Mouse (Mus musculus) forebrain, embryonic 15.5 days (tissue): Measurements from ENCODE around the gene Zbtb20. TPM values are rescaled to one million over a fixed set of nuclear protein-coding genes. Genes with fewer than 3 reads are reported as not detected.
A peak's percentile ranks its signal among the peaks of the same experiment; 100 is the strongest.

Experiments used
- ATAC-seq: fragments of 200-750 bp; cut with Nextera tagmentation; replicated peaks from 2 replicates; pipeline ENCODE4 v1.8.0; 2017; ENCODE audit warnings: mild to moderate bottlenecking, moderate TSS enrichment, moderate library complexity
- H3K27ac ChIP-seq: fragments of 300-500 bp; sonication (generic); replicated peaks from 2 replicates; pipeline ENCODE4 v1.5.1; 2015; ENCODE audit warnings: mild to moderate bottlenecking, inconsistent platforms
- H3K27me3 ChIP-seq: fragments of 300-500 bp; sonication (generic); 2 replicates; pipeline ENCODE4 v1.6.1; 2015; ENCODE audit warnings: inconsistent platforms
- H3K36me3 ChIP-seq: fragments of 300-500 bp; sonication (generic); 2 replicates; pipeline ENCODE4 v1.6.1; 2015; ENCODE audit warnings: mild to moderate bottlenecking, inconsistent platforms
- H3K4me1 ChIP-seq: fragments of 300-500 bp; sonication (generic); 2 replicates; pipeline ENCODE4 v1.6.1; 2015; ENCODE audit warnings: inconsistent platforms
- H3K4me2 ChIP-seq: fragments of 300-500 bp; sonication (generic); replicated peaks from 2 replicates; pipeline ENCODE4 v1.6.1; 2015; ENCODE audit warnings: mild to moderate bottlenecking, inconsistent platforms
- H3K4me3 ChIP-seq: fragments of 300-500 bp; sonication (generic); 2 replicates; pipeline ENCODE4 v1.5.1; 2015; ENCODE audit warnings: mild to moderate bottlenecking, inconsistent platforms
- H3K9ac ChIP-seq: fragments of 300-500 bp; sonication (generic); replicated peaks from 2 replicates; pipeline ENCODE4 v1.6.1; 2015; ENCODE audit warnings: mild to moderate bottlenecking, inconsistent platforms
- H3K9me3 ChIP-seq: fragments of 300-500 bp; sonication (generic); 2 replicates; pipeline ENCODE4 v1.6.1; 2016; ENCODE audit warnings: inconsistent platforms
- WGBS: fragments of 180-500 bp; shearing (Covaris S2); methylation state at CpG from one replicate; pipeline ENCODE4 v1.1.7; 2015; ENCODE audit warnings: mixed read lengths; 5-methylcytosine and 5-hydroxymethylcytosine counted together
- polyA plus RNA-seq: library from polyadenylated mRNA; unstranded; fragments of >200 nt; fragmentation: Nextera tagmentation; extraction: Ambion mirVana; gene quantifications from 2 replicates; pipeline ENCODE4 v1.2.1, GENCODE M21; 2015

The Zbtb20 gene
- polyA plus RNA-seq, 1 experiment from 2014 or later, result 143 TPM

DNA sequence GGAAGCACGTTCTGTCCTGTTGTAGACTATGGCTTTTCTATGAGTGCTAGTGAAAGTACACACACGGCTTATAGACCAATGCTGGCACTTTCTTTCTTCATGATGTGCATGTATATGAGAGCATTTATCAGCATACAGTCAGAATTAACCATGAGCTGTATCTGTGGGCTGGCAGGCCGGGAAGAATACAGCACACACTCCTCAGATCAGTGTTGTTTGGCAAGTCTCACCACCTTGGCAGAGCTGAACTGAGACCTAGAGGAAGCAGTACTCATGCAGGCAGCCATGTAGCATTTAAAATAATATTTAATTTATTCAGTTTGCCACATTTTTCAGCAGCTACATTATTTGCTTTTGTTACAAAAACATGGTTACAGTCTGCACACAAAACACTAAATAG lies 214.5 kb downstream of the Zbtb20 start:
- peak; percentile 64; the same call in 1 of the 2 replicates for ATAC-seq
- no peak overlapping the region for H3K9ac ChIP-seq
- H3K27me3 ChIP-seq, result no peaks in the 10 kb centered on the region
- no peak overlapping the region for H3K27ac ChIP-seq
- 63% methylated on average over 3 of the region's 3 CpGs for WGBS
- H3K4me1 ChIP-seq, result peaks cover 10% of the 10 kb centered on the region; the same call in 1 of the 2 replicates
- no peak overlapping the region for H3K4me2 ChIP-seq
- no peak overlapping the region for H3K4me3 ChIP-seq
- no peaks in the 10 kb centered on the region for H3K36me3 ChIP-seq
- no peaks in the 10 kb centered on the region for H3K9me3 ChIP-seq

DNA sequence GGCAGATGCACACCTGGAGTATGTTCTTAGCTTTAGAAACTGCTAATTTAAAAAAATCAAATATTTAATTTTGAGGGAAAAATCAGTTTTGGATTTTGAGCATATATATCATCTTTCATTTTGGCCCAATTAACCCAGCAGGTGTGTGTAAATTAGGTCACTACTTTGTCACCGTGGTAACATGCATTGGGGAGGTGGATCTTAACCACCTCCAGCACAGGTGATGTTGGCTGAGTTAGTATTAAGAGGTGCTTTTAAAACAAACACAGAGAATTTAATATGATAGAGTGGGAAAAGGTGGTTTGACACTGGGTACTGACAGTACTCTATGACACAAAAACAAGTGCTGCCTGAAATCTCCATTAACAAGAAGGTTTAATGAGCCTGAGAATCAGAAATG lies 218.5 kb downstream of the Zbtb20 start:
- Histone ChIP-seq H3K9ac (no peak overlapping the region), H3K27me3 (no peaks in the 10 kb centered on the region), H3K36me3 (no peaks in the 10 kb centered on the region), H3K4me1 (peaks cover 39% of the 10 kb centered on the region), H3K4me2 (no peak overlapping the region), H3K27ac (no peak overlapping the region), H3K9me3 (no peaks in the 10 kb centered on the region), H3K4me3 (no peak overlapping the region)
- ATAC-seq, result no peak
- WGBS, result 81% methylated on average over 1 of the region's 1 CpGs

DNA sequence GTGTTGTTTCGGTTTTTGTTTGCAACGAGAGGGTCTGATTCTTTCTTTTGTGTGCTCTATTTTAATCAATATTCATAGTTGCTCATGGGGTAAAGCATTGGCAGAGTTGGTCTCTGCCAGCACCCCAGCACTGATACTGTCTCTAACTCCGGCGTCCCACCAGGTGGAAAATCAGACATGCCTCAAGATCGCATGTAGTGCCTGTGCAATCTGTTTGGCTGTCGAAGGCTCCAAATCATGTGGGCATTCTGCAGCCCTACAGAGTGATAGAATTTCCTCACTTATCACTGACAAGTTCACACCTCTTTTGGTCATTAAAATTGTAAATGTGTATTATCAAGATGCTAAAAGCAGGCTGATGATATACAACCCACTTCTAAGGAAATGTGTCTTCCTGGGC lies 219.1 kb downstream of the Zbtb20 start:
- no peak overlapping the region for H3K4me3 ChIP-seq
- H3K9ac ChIP-seq, result no peak overlapping the region
- H3K9me3 ChIP-seq, result no peaks in the 10 kb centered on the region
- peak; percentile 66 for ATAC-seq
- WGBS, result 65% methylated on average over 6 of the region's 6 CpGs
- no peaks in the 10 kb centered on the region for H3K36me3 ChIP-seq
- no peaks in the 10 kb centered on the region for H3K27me3 ChIP-seq
- H3K4me2 ChIP-seq, result no peak overlapping the region
- no peak overlapping the region for H3K27ac ChIP-seq
- H3K4me1 ChIP-seq, result peaks cover 40% of the 10 kb centered on the region

DNA sequence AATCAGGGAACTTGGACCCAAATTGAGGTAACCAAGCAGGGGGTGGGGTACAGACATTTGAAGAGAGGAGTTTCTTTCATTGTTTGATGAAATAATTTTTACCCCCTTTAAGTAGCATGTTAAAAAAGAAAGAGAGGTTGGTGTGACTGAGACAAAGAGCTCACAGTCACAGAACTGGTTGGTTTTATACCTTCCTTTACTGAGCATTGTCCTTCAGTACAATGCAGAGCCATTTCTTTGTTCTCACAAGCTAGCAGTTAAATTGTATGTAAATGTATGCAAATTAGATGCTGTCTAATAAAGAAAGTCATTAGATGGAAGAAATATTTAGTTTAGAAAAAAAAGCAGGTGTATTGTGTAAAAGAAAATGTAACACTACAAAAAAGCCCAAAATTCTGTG lies 220.4 kb downstream of the Zbtb20 start:
- no peak overlapping the region for H3K9ac ChIP-seq
- no peaks in the 10 kb centered on the region for H3K36me3 ChIP-seq
- H3K27me3 ChIP-seq, result no peaks in the 10 kb centered on the region
- H3K4me1 ChIP-seq, result peaks cover 39% of the 10 kb centered on the region
- H3K27ac ChIP-seq, result peak overlapping the region; percentile 57
- H3K4me3 ChIP-seq, result no peak overlapping the region
- no peak overlapping the region for H3K4me2 ChIP-seq
- no peaks in the 10 kb centered on the region for H3K9me3 ChIP-seq
- ATAC-seq, result peak; percentile 72

DNA sequence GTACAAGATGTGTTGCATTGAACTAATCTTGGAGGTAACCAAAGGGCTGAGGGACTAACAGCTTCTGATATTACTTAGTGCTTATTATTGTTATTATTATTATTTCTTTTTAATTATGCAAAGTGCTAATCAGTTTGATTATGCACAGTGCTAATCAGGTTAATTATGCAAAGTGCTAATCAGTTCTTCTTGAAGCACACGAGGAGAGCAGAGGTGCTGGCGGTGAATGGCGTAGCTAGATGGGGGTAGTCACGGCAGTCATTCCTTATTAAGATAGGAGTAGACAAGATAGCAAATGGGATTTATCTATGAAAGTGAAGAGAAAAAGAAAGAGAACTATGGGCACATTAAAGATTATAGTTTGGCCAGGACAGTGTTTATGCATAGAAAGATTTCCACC lies 222.5 kb downstream of the Zbtb20 start:
- Histone ChIP-seq H3K4me3 (no peak overlapping the region), H3K4me2 (no peak overlapping the region), H3K9ac (no peak overlapping the region), H3K9me3 (no peaks in the 10 kb centered on the region), H3K27me3 (no peaks in the 10 kb centered on the region), H3K4me1 (peaks cover 39% of the 10 kb centered on the region), H3K27ac (no peak overlapping the region; the same call in 1 of the 2 replicates), H3K36me3 (no peaks in the 10 kb centered on the region)
- ATAC-seq, result 0 out of 2 replicates have a peak, but pooled peaks have one; percentile 53
- WGBS, result 36% methylated on average over 4 of the region's 4 CpGs

DNA sequence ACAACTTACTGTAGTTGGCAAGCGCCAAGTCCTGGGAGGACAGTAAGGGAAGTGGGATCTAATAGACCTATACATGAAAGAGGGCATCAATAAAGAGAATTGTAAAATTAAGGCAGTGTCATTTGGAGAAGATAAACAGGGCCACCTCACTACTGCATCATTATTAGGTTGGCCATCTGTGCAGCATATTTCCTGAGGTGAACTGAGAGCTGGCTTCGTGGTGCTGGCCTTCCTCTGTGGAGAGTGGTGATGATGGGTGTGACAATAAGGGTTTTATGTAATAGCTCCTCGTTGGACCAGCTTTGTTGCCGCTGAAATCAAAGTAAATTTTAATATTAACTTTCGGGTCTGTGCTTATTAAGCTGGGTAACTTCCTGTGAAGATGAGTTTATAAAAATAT lies 223.0 kb downstream of the Zbtb20 start:
- Histone ChIP-seq H3K4me2 (no peak overlapping the region), H3K27ac (no peak overlapping the region), H3K9ac (no peak overlapping the region), H3K4me3 (no peak overlapping the region), H3K9me3 (no peaks in the 10 kb centered on the region), H3K27me3 (no peaks in the 10 kb centered on the region), H3K4me1 (peaks cover 39% of the 10 kb centered on the region), H3K36me3 (no peaks in the 10 kb centered on the region)
- ATAC-seq, result no peak; the same call in 1 of the 2 replicates
- 64% methylated on average over 5 of the region's 5 CpGs for WGBS

DNA sequence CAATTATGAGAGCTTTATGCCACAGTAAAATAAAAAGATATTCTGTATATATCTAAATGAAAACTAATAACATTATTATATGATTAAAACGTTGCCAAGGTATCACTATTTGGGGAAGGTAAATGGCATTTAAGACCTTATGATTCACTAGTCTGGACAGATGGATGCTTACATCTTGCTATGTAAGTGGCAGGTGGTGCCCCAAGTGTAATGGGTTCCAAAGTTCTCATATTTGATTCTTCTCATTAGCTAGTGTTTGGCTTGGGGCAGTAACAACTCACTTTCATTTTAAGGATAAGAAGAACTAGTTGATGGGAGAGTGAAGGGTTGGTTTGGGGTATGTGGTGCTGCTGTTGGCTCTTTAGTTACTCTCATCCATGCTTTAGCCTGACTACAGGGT lies 235.6 kb downstream of the Zbtb20 start:
- no peaks in the 10 kb centered on the region for H3K36me3 ChIP-seq
- no peak overlapping the region for H3K4me3 ChIP-seq
- no peak for ATAC-seq
- no peaks in the 10 kb centered on the region for H3K27me3 ChIP-seq
- H3K27ac ChIP-seq, result no peak overlapping the region
- H3K4me2 ChIP-seq, result no peak overlapping the region
- no peak overlapping the region for H3K9ac ChIP-seq
- H3K4me1 ChIP-seq, result no peaks in the 10 kb centered on the region
- 88% methylated on average over 1 of the region's 1 CpGs for WGBS
- H3K9me3 ChIP-seq, result no peaks in the 10 kb centered on the region

DNA sequence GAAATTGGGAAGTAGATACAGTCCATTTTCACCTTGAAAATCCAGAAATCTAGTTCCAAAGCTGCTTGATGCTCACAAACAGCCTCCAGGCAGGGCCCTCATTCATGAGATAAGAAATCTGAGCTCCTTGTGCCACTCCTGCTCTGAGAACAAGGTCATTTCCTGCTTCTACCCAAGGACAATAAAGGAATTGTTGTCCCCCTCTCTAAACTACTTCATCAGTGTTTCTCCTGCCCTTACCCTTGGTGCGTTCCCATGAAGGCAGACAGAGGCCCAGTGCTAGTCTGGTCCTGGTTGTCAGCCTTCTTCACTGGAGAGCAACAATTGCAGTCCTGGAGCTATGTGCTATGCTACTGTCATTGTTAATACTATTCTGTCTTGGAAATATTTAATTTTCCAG lies 238.3 kb downstream of the Zbtb20 start:
- H3K27me3 ChIP-seq, result no peaks in the 10 kb centered on the region
- no peak overlapping the region for H3K4me2 ChIP-seq
- H3K36me3 ChIP-seq, result no peaks in the 10 kb centered on the region
- 68% methylated on average over 1 of the region's 1 CpGs for WGBS
- no peak overlapping the region for H3K4me3 ChIP-seq
- H3K9ac ChIP-seq, result no peak overlapping the region
- no peak for ATAC-seq
- H3K4me1 ChIP-seq, result no peaks in the 10 kb centered on the region
- no peaks in the 10 kb centered on the region for H3K9me3 ChIP-seq
- no peak overlapping the region for H3K27ac ChIP-seq

DNA sequence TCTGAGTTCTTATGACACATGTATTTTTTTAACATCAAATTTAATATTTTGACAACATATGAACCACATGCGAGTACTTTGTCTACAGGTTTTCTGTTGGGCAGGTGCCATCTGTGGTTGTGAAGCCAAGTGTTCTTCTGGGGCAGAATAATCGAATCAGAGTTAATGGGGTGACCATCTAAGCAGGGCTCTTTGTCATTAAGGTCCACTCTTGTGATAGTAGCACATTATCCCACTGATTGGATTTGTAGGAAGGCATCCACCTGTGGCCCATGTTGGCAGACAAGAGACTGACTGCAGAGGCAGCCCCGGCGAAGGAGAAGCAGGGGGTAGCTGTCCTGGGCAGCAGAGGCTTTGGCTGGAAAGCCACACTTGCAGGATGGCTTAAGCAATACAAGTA lies 254.3 kb downstream of the Zbtb20 start:
- H3K27ac ChIP-seq, result peak overlapping the region; percentile 55
- ATAC-seq, result peak; percentile 31; the same call in 1 of the 2 replicates
- H3K36me3 ChIP-seq, result no peaks in the 10 kb centered on the region
- no peaks in the 10 kb centered on the region for H3K27me3 ChIP-seq
- no peak overlapping the region for H3K9ac ChIP-seq
- peaks cover 11% of the 10 kb centered on the region for H3K4me1 ChIP-seq
- H3K4me3 ChIP-seq, result no peak overlapping the region
- no peaks in the 10 kb centered on the region for H3K9me3 ChIP-seq
- H3K4me2 ChIP-seq, result no peak overlapping the region
- WGBS, result 52% methylated on average over 4 of the region's 4 CpGs

DNA sequence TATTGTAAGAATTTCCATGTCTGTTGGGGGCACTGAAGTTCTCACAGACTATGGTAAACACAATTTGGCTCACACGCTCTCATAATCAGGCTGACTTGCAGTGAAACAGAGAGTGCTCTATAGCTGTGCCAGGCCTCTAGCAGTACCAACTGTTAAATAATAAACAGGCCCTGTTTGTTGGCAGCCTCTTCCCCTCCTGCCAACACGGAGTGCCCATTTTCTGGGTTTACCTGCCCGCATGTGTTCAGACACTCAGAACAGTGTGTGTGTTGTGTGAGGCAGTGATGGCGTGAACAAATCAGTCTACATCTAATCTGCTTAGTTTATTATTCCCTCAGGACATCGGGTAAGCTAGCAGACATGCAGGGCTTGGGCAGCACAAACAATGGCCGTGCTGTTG lies 254.9 kb downstream of the Zbtb20 start:
- Histone ChIP-seq H3K27ac (peak overlapping the region; percentile 55), H3K4me3 (no peak overlapping the region), H3K36me3 (no peaks in the 10 kb centered on the region), H3K4me2 (no peak overlapping the region), H3K4me1 (peaks cover 11% of the 10 kb centered on the region), H3K9me3 (no peaks in the 10 kb centered on the region), H3K27me3 (no peaks in the 10 kb centered on the region), H3K9ac (no peak overlapping the region)
- 29% methylated on average over 6 of the region's 6 CpGs for WGBS
- ATAC-seq, result peak; percentile 94

DNA sequence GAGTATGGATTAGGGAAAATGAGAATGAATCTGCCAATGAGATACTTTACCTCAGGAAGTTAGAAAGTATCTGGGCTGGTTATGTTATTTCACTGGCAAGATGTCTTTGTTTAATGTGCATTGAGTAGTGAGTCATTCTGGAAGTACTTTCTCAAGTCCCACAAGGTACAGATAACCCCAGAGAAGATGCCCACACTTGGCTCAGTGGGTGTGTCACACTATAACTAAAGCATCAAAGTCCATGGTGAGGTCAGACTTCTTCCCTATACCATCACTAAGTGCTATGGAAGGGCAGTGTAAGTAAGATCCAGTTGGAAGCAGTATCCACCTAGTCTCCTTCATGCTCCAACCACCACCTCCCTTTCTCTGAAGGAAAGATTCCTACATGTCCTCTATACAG lies 255.4 kb downstream of the Zbtb20 start:
- ATAC-seq, result no peak

DNA sequence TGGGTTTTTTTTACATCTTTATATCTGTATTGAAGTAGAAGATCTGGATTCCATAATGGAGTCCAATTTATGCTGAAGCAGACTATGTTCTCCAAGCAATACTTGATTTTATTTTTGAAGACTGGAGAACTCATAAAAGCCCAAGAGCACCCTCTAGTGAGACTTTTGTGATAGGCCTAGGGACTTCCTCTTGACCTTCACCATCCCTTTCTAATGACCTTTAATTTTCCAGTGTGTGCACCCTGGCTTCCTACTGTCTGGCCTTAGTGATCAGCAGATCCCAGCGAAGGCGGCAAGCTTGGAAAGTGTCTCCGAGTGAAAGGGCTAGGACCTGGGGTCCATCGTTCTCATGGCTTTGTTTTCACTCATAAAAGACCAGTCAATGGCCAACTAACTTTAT lies 292.8 kb downstream of the Zbtb20 start:
- WGBS, result 66% methylated on average over 4 of the region's 4 CpGs
- Histone ChIP-seq H3K36me3 (no peaks in the 10 kb centered on the region), H3K27ac (no peak overlapping the region), H3K9ac (no peak overlapping the region), H3K4me1 (0 out of 2 replicates have a peak, but pooled peaks cover 3% of the 10 kb centered on the region), H3K27me3 (no peaks in the 10 kb centered on the region), H3K4me3 (no peak overlapping the region), H3K4me2 (no peak overlapping the region), H3K9me3 (no peaks in the 10 kb centered on the region)
- no peak for ATAC-seq

More for the DNA sequence above, 255.4 kb downstream of the Zbtb20 start:
- H3K4me1 ChIP-seq, result peaks cover 11% of the 10 kb centered on the region
- no peak overlapping the region for H3K4me3 ChIP-seq
- H3K27me3 ChIP-seq, result no peaks in the 10 kb centered on the region
- H3K4me2 ChIP-seq, result no peak overlapping the region
- H3K9ac ChIP-seq, result no peak overlapping the region
- H3K27ac ChIP-seq, result peak overlapping the region; percentile 55
- no peaks in the 10 kb centered on the region for H3K36me3 ChIP-seq
- H3K9me3 ChIP-seq, result no peaks in the 10 kb centered on the region

DNA sequence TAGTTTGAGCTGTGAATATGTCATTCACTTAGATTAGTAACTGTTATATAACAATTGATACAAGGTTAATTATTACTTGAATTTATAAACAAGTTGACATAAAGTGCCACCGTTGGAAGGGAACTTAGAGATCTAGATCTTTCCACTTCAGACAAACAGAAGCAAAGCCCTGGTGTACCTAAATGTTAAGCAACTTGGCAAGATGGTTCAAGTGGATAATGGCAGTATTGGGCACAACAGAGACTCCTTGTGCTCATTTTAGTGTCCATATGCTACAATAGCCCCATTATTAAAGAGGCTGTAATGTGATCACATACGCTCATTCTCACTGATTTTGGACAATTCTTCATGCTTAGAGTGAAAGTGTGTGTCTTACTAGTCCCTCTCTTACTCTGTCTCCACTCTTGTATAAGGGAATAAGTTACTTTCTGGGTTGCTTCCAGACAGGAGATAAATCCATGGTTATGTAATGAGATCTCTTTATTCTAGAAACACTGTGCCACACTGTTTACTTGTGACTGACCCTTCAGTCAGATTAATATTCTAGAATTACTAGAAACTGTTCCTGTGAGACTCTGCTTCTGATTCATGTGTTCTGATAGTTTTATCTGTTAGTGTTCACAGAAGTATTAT lies 293.7 kb downstream of the Zbtb20 start:
- 0 out of 2 replicates have a peak, but pooled peaks cover 3% of the 10 kb centered on the region for H3K4me1 ChIP-seq
- no peak overlapping the region for H3K27ac ChIP-seq
- no peaks in the 10 kb centered on the region for H3K9me3 ChIP-seq
- no peak for ATAC-seq
- H3K9ac ChIP-seq, result no peak overlapping the region
- H3K27me3 ChIP-seq, result no peaks in the 10 kb centered on the region
- H3K4me2 ChIP-seq, result no peak overlapping the region
- no peak overlapping the region for H3K4me3 ChIP-seq
- no peaks in the 10 kb centered on the region for H3K36me3 ChIP-seq
- 67% methylated on average over 2 of the region's 2 CpGs for WGBS
